Mouse (Mus musculus) spleen, adult 2 months (tissue): ENCODE measurements at regions not wholly inside any gene's neighbourhood (a gene's known extent, or its start where the extent isn't known, plus 50 kb on each side); places are given as distances from the start of the nearest gene placed in this dataset.

Experiments
- CTCF ChIP-seq: fragments of 200-500 bp; IDR thresholded peaks from 2 replicates; pipeline ENCODE4 v1.5.1; 2011; ENCODE audit warnings: mild to moderate bottlenecking, inconsistent platforms; ENCODE audit not compliant: insufficient read depth, insufficient read length, insufficient replicate concordance; ENCODE audit errors: extremely low read depth
- POLR2A ChIP-seq: fragments of 200-500 bp; IDR thresholded peaks from 2 replicates; pipeline ENCODE4 v1.6.1; 2011; ENCODE audit warnings: low read depth, low read length, inconsistent platforms

GRCm38 (mm10) chr14:68806646-68807045 is 487.5 kb downstream of the Synb start:
- no peak for TF ChIP-seq POLR2A
- TF ChIP-seq CTCF, result no peak
